8 mouse cellular contexts compared by ENCODE assay signal in genomic region chr2:165496251-165496650, GRCm38 (mm10). TPM values are rescaled to one million over a fixed set of nuclear protein-coding genes. Genes with fewer than 3 reads are reported as not detected.
DNase-seq lines count a peak whose midpoint lies in the region; ATAC-seq and TF ChIP-seq lines count a peak whose summit lies in the region.

No protein-coding gene starts in this region.

- no peak for ATAC-seq in inflammation-experienced regulatory T-cells, adult 6 months

- H3K4me1 ChIP-seq in bone marrow macrophage, adult 2 months (ENCODE audit: control insufficient read depth, insufficient read depth, low read length) = peaks cover 3% of the 10 kb centered on the region

- intact Hi-C loops in gastrocnemius, adult 2 months (cut with DNase I) = no loop called here
- intact Hi-C loops in gastrocnemius, postnatal 36 days (cut with DNase I) = no loop called here

- peak; percentile 57 for DNase-seq in gastrocnemius, adult 2 months
- no peak for DNase-seq in gastrocnemius, postnatal 36 days
- DNase-seq in ovary, postnatal 14 days (ENCODE audit: low spot score) = peak; percentile 31
- DNase-seq in ovary, postnatal 10 days (ENCODE audit: low spot score) = no peak
- DNase-seq in layer of hippocampus, adult 2 months (ENCODE audit: low spot score in 2 of 2) = peak; percentile 56 to 77
- peak; percentile 67 for DNase-seq in retina, embryonic 14.5 days (ENCODE audit: low spot score)

- peak; percentile 54 for TF ChIP-seq CTCF in gastrocnemius, adult 2 months (IDR thresholded peaks at IDR 0.05)
- peak; percentile 46; the same call in 1 of the 2 replicates for TF ChIP-seq CTCF in bone marrow macrophage, adult 2 months (IDR thresholded peaks at IDR 0.05; ENCODE audit: low read depth, low read length)
- TF ChIP-seq CTCF in layer of hippocampus, adult 2 months (conservative IDR thresholded peaks at IDR 0.05) = peak; percentile 78

- no peak for TF ChIP-seq POLR2A in bone marrow macrophage, adult 2 months (IDR thresholded peaks at IDR 0.05; ENCODE audit: borderline replicate concordance, low read depth, low read length)

- H3K4me3 ChIP-seq in gastrocnemius, adult 2 months = no peak overlapping the region
- no peak overlapping the region for H3K4me3 ChIP-seq in bone marrow macrophage, adult 2 months (ENCODE audit: insufficient read depth, low read length)
- H3K4me3 ChIP-seq in layer of hippocampus, adult 2 months = no peak overlapping the region

- no peak overlapping the region for H3K27ac ChIP-seq in gastrocnemius, adult 2 months
- H3K27ac ChIP-seq in bone marrow macrophage, adult 2 months (ENCODE audit: insufficient read depth, low read depth, low read length) = no peak overlapping the region
- H3K27ac ChIP-seq in layer of hippocampus, adult 2 months = no peak overlapping the region

RNA-seq across cellular contexts. Expression of gene Trp53rka, which starts 3.1 kb away (rescaled TPM):
- total RNA-seq in gastrocnemius, adult 2 months (2021) = 10 to 100 TPM; 10.7 to 11.6 TPM
- total RNA-seq in gastrocnemius, postnatal 36 days (2021) = 1 to 10 TPM; 7.4 to 9.4 TPM
- polyA plus RNA-seq in bone marrow macrophage, adult 2 months (2012; ENCODE audit: insufficient read depth, insufficient read length, missing spikeins) = 8.9 and 11.2 TPM in 2 replicates
- total RNA-seq in layer of hippocampus, adult 2 months (2021) = 10 to 100 TPM; 18.7 to 20.5 TPM
- 1 to 10 TPM; 3.5 to 5.0 (median 4.3) TPM for polyA plus RNA-seq in inflammation-experienced regulatory T-cells, adult 6 months (2017; shearing (Covaris generic))

RNA-seq across cellular contexts. Expression of gene Slc2a10, which starts 7.3 kb away (rescaled TPM):
- 1 to 10 TPM in 1 of 2 experiments, under 1 TPM in 1; 0.89 to 1.6 TPM for total RNA-seq in gastrocnemius, adult 2 months (2021)
- total RNA-seq in gastrocnemius, postnatal 36 days (2021) = 1 to 10 TPM; 1.3 to 1.4 TPM
- polyA plus RNA-seq in bone marrow macrophage, adult 2 months (2012; ENCODE audit: insufficient read depth, insufficient read length, missing spikeins) = 0.15 TPM in 1 of 2 replicates, not detected in the other
- under 1 TPM; 0.91 to 0.92 TPM for total RNA-seq in layer of hippocampus, adult 2 months (2021)
- not detected for polyA plus RNA-seq in inflammation-experienced regulatory T-cells, adult 6 months (2017; shearing (Covaris generic))

RNA-seq across cellular contexts. Expression of gene Slc13a3, which starts 23.2 kb away (rescaled TPM):
- under 1 TPM in 1 of 2 experiments, not detected in 1; 0.08 TPM for total RNA-seq in gastrocnemius, adult 2 months (2021)
- under 1 TPM in 1 of 2 experiments, not detected in 1; 0.27 TPM for total RNA-seq in gastrocnemius, postnatal 36 days (2021)
- polyA plus RNA-seq in bone marrow macrophage, adult 2 months (2012; ENCODE audit: insufficient read depth, insufficient read length, missing spikeins) = 12.6 and 15.2 TPM in 2 replicates
- total RNA-seq in layer of hippocampus, adult 2 months (2021) = 10 to 100 TPM in 1 of 2 experiments, 1 to 10 TPM in 1; 8.7 to 11.3 TPM
- not detected for polyA plus RNA-seq in inflammation-experienced regulatory T-cells, adult 6 months (2017; shearing (Covaris generic))

Comparison
In these comparisons a context has a peak if more than half of its experiments do, and no peak if none do; other contexts are left out.
1. DNase-seq: peak in gastrocnemius, adult 2 months (single experiment), ovary, postnatal 14 days (single experiment), layer of hippocampus, adult 2 months (2 of 2) and retina, embryonic 14.5 days (single experiment); none in gastrocnemius, postnatal 36 days (0 of 2) and ovary, postnatal 10 days (single experiment).
2. RNA of gene Slc13a3, which starts 23.2 kb away (total RNA-seq): 8.7 to 11.3 TPM in layer of hippocampus, adult 2 months; 0.27 TPM in gastrocnemius, postnatal 36 days and 0.08 TPM in gastrocnemius, adult 2 months; every median in the first group is over 4 times any median in the second.
3. Peak in every context shown above with its lines, with median percentiles within 50 percentile points of each other: CTCF ChIP-seq.